Mouse (Mus musculus): ENCODE measurements around the gene Haghl.
A peak's percentile ranks its signal among the peaks of the same experiment; 100 is the strongest.

- peak; percentile 32 for TF ChIP-seq CTCF (IDR thresholded peaks at IDR 0.05; ENCODE audit: extremely low read depth, insufficient read depth, low read length)
- TF ChIP-seq POLR2A (IDR thresholded peaks at IDR 0.05; ENCODE audit: extremely low read depth, insufficient read depth, low read length): peak; percentile 56; the same call in 1 of the 2 replicates
These were observed 28.0 kb upstream of the Haghl start for GRCm38 (mm10) chr17:25813471-25813870.
